Mouse (Mus musculus): ENCODE results near the gene Snrnp27. TPM values are rescaled to one million over a fixed set of nuclear protein-coding genes. Genes with fewer than 3 reads are reported as not detected.

Snrnp27 gene
- total RNA-seq, 2 experiments from 2014 or later, result 43.2 to 47.2 TPM

DNA sequence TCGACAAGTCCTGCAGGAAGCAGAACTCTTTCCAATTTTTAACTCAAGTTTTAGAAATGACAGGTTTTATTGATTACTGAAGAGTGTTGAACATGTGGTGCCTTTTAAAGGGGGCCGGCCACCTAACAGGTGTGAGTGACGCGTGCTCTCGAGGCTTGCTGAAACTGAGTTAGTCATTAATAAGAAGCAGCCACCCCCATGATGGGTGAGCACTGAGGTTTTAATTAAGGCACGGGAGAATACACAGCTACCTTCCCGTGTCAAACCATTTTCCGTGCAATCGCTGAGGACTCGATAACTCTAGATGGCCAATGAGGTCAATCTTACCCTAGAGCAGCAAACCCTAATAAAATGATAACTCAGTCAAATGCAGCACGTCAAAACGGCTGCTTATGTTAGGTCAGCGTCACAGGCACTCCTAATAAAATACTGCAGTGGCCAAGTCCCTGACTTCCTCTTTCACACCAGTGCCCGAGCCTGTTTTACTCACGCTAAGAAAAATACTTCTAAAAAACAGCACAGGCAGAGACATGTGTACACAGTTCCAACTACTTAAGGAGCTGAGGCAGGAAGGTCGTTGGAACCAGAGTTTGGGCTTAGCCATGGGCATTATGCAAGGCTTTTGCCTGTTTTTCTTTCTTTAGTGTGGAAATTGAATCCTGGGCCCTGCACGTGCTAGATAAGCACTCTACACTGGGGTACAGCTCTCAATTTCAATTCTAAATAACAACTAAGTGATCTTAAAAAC lies 18.6 kb downstream of the Snrnp27 start:
- DNase-seq, result no peak
- intact Hi-C loops (cut with DNase I), result no loop called here

- DNase-seq, result no peak
- intact Hi-C loops (cut with DNase I), result no loop called here
These were observed 19.2 kb downstream of the Snrnp27 start for GRCm38 (mm10) chr6:86665076-86665475.

GRCm38 (mm10) chr6:86660161-86660877 lies 24.0 kb downstream of the Snrnp27 start:
- intact Hi-C loops (cut with DNase I), result no loop called here
- DNase-seq, result no peak

DNA sequence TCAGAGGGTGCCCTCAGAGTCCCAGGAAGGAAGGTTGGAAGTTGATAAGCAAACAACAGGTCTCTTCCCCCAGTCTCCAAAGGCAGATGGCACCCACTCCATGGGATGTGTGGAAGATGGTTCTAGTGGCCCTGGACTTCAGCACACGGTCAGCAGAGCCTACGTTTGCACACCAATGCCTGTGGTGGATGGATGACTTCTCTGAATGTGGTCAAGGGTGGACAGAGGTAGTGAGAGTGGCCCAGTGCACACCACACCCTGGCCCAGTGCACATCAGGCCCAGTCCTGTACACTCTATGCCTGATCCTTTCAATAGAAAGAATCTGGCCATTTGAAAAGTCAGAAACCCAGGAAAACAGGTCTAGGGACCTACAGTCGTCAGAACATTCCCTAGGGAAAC lies 25.8 kb downstream of the Snrnp27 start:
- DNase-seq, result no peak
- intact Hi-C loops (cut with DNase I), result no loop called here

GRCm38 (mm10) chr6:86654270-86654916 lies 29.9 kb downstream of the Snrnp27 start:
- DNase-seq, result no peak
- intact Hi-C loops (cut with DNase I), result no loop called here

DNA sequence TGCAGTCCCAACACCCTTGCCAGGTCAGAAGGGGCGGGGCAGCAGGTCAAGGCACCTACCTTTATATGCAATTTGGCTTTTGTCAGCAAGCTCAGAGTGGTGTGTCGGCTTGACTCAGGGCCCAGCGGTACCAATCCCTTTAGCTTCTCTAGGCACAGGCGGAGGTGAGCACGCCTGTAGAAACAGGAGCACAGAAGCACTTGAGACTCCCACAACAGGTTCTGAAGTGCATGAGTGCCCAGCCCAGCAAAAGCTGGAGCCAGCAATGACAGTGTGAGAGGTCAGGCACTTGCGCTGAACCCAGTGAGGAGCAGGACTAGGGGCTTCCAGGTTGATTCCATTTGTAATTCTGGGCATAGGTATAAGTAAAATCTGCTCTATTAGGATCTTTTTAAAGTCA lies 31.3 kb downstream of the Snrnp27 start:
- intact Hi-C loops (cut with DNase I), result no loop called here
- DNase-seq, result no peak

DNA sequence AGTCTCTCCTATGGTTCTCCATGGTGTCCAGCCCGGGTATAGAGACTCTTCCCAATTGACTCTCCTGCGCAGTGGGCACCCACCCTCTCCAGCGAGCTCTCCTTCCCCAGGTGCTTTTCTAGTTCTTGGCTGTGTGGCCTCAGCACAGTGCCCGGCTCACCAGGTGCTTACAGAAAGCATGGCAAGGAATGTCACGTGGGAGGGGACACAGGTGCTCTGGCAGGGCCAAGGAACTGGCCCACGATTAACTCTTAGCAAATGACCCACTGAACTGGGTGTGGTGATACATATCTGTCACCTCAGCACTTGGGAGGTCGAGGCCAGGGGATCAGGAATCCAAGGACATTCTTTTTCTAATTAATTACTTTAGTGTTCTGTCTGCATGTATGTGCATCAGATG lies 38.2 kb downstream of the Snrnp27 start:
- DNase-seq, result no peak
- intact Hi-C loops (cut with DNase I), result no loop called here

- DNase-seq, result no peak
- intact Hi-C loops (cut with DNase I), result no loop called here
These were observed 38.8 kb downstream of the Snrnp27 start for GRCm38 (mm10) chr6:86645551-86645950.

DNA sequence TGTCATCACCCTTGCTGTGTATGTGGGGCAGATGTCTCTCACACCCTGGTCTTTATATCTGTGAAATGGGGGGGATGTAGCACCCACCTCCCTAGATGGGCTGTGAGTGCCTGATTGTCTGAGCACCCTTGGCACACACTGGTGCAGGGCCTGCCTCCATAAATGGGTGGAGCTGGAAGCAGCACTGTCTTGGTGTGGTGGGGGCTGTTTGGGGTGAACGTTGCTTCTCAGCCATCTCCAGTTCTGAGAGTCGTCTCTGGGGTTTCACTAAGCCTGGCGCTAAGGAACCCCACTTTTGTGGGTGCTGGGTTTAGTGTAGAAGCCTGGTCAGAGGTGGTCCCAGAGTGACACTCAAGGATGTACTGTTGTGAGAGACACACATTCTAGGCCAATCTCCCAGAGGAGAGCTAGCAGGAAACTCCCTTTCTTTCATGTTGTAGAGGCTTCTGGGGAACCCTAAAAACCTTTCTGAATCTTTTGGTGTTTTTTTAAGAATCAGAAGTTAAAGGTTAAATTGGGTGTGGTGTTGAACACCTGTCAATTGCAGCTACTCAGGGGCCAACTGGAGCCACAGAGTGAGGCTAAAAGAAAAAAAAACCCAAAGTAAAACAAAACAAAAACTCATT lies 39.4 kb downstream of the Snrnp27 start:
- intact Hi-C loops (cut with DNase I), result no loop called here
- DNase-seq, result no peak

DNA sequence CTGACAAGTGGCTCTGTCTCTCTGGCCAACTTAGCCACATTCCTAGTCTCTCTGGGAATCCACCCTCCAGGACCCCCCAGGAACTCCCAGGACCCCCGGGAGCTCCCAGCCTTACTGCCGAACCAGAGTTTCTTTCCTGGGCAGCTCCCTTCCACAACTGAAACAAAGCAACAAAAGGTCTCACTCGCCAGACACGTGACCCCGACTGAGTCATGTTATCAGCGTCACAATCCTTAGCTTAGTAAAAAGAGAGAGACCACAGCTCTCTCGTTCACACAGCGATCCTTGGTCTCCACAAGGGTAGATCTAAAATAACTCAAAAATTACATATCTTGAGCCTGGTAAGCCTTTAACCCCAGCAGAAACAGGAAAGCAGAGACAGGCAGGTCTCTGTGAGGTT lies 42.6 kb downstream of the Snrnp27 start:
- DNase-seq, result no peak
- intact Hi-C loops (cut with DNase I), result no loop called here

- DNase-seq, result no peak
- intact Hi-C loops (cut with DNase I), result no loop called here
These were observed 43.5 kb downstream of the Snrnp27 start for GRCm38 (mm10) chr6:86640776-86641175.

DNA sequence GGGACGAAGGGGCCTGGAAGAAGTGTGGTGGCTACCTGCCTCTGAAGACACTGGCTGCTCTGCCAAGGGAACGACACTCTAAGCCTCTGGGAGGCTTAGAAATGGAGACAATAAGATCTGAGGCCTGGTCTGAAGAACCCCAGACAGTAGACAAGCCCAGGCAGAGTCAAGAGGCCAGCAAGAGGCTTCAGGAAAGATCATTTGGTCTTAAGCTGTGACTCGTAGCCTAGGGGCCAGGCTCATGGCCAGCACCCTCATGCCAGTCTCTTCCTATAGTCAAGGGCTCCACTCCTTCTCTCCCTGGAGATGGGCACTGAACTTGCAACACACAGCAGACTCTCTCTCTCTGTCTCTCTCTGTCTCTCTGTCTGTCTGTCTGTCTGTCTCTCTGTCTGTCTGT lies 44.2 kb downstream of the Snrnp27 start:
- intact Hi-C loops (cut with DNase I), result no loop called here
- DNase-seq, result no peak

DNA sequence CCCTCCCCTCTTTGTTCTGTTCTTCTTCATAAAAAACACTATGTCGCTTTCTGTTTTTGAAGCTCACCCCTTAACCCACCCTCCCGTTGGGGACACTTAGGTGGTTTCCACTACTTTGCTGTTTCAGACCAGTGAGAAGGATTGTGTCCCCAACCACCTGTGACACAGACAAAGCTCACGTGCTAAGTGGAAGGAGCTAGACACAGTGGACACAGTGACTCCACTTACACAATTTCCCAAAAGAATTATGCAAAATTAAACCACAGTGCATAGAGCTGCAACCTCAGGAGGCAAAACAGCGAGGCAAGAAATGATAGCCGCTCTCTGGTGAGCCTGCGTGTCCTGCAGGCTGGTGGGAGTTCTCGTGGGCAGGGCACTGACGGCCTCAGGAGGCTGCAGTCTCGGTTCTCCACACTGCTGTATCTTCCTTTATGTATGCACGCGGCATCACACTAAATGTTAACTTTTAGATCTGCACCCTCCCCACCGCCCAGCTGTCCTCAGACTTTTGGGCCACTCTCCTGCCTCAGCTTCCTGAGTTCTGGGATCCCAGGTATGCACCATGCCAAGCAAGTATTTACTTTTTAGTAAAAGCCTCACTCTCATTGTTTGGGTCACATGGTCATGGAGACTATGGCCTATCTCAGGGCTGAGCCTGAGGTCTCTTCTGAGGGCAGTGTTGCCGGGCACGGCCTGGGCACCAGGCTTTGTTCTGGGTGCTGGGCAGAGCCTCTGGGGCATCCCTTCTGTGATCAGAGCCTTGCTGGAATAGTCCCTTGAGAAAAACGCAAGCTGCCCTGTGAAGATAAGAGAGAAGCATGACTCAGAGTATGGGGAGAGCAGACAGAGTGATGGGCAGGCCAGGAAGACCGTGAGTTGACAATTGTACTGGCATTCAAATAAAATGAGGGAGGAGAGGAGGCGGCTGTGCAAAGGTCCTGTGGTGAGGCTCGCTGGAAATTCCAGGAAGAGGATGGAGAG lies 44.9 kb downstream of the Snrnp27 start:
- intact Hi-C loops (cut with DNase I), result loop anchor here (2.0 kb wide), 1 partner anchor 95 kb away; no protein-coding TSS in a partner anchor
- no peak for DNase-seq

GRCm38 (mm10) chr6:86638434-86638833 lies 45.9 kb downstream of the Snrnp27 start:
- intact Hi-C loops (cut with DNase I), result loop anchor here (1.0 to 2.0 kb wide), 2 partner anchors 39 to 94 kb away; no protein-coding TSS in a partner anchor

DNA sequence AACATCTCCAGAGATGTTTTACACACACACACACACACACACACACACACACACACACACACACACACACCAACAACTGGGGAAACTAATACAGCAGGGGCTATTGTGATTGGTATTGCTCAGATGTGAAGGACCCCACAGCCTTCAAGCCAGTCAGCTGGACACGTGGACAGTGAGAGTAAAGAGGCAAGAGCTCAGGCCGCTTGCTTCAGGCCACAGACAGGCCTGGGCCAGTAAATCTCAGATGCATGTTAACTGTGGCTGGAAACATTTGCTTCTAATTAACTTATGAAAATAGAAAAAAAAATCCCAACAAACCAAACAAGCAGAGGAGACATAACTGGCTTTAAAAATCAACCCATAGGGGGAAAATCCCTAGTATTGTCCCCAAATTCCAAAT lies 46.5 kb downstream of the Snrnp27 start:
- intact Hi-C loops (cut with DNase I), result loop anchor here (1.0 to 2.0 kb wide), 2 partner anchors 39 to 93 kb away; no protein-coding TSS in a partner anchor
- DNase-seq, result no peak

More at GRCm38 (mm10) chr6:86638434-86638833, 45.9 kb downstream of the Snrnp27 start:
- DNase-seq, result no peak

DNA sequence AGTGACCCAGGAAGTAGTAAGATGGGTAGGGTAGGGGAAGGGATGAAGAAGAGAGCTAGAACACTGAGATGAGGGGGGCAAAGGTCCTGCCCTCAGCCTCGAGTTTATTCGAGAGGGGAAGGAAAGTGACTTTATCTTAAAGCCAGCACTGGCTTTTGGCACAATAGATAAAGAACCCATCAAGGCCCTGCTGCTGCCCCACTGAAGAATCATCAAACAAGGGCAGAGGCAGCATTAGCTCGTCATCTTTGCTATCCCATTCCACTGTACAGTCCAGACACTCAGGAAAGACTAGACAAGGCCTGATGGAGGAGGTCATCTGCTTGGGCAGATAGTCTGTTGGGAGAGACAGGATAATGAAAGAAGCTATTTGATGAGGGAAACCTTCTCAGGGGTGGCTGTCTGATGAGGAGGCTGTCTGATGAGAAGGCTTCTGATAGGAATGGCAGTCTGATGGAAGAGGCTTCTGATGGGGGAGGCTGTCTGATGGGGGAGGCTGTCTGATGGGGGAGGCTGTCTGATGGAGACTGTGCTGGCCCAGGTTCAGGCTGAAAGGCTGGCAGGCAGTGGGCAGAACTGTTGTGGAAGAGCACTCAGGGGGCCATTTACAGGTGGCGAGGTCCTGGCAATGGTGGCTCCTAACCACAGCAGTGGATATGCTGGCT lies 47.0 kb downstream of the Snrnp27 start:
- intact Hi-C loops (cut with DNase I), result no loop called here

DNA sequence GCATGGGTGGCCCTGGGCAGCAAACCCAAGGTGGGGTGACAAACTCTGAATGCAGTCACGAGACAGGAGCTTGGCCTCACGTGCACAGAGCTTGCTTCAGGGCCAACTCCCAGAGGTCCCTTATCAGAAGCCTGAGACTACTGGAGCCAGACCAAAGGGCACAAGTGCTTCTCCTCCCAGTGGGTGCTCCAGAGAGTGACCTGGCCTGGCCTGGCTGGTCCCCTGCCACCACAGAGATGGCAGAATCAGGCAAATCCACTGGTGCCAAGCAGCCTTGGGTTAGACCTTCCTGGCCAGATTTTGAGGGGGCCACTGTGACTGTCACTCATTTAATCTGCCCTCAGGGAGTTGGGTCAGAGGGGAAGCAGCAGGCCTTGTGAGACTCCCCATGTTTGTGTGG lies 47.8 kb downstream of the Snrnp27 start:
- intact Hi-C loops (cut with DNase I), result no loop called here
- DNase-seq, result peak; percentile 39 to 49

More for the DNA sequence above, 47.0 kb downstream of the Snrnp27 start:
- DNase-seq, result no peak

- no peak for DNase-seq
- intact Hi-C loops (cut with DNase I), result no loop called here
These were observed 54.2 kb downstream of the Snrnp27 start for GRCm38 (mm10) chr6:86630141-86630540.

GRCm38 (mm10) chr6:86627946-86628345 lies 56.4 kb downstream of the Snrnp27 start, which contains the start of gene Asprv1:
Asprv1 (plus strand) TSS chr6:86628164.
- no peak for DNase-seq
- intact Hi-C loops (cut with DNase I), result no loop called here
